Mouse (Mus musculus): Measurements from ENCODE around the gene BC030500.

GRCm38 (mm10) chr8:58912196-58912839 is 763 bp downstream of the BC030500 start, which contains the start of gene Galntl6:
- TF ChIP-seq POLR2A (IDR thresholded peaks at IDR 0.05; ENCODE audit: insufficient read depth, low read depth, low read length) (0 out of 2 replicates have a peak, but pooled peaks have one; percentile 31), CTCF (IDR thresholded peaks at IDR 0.05; ENCODE audit: insufficient read depth, low read depth, low read length) (no peak)

Data from olfactory bulb, adult 2 months (tissue).